Comparison of ENCODE assay signal across 8 mouse cellular contexts in genomic region chr1:57890259-57890902, GRCm38 (mm10).
DNase-seq lines count a peak whose midpoint lies in the region; ATAC-seq and TF ChIP-seq lines count a peak whose summit lies in the region.

No protein-coding gene starts in this region.

- H3K9me3 ChIP-seq in forebrain, embryonic 14.5 days (replicated peaks; ENCODE audit: control insufficient read depth, low read length): no peaks in the 10 kb centered on the region
- H3K9me3 ChIP-seq in hindbrain, postnatal 0 days (ENCODE audit: low read length): no peaks in the 10 kb centered on the region

- no peak overlapping the region for H3K9ac ChIP-seq in forebrain, embryonic 14.5 days (ENCODE audit: low read length)
- no peak overlapping the region for H3K9ac ChIP-seq in hindbrain, postnatal 0 days (replicated peaks; ENCODE audit: low read length)

- H3K4me1 ChIP-seq in forebrain, embryonic 14.5 days (ENCODE audit: control insufficient read depth, insufficient read depth, low read length): 0 out of 2 replicates have a peak, but pooled peaks cover 3% of the 10 kb centered on the region
- H3K4me1 ChIP-seq in hindbrain, postnatal 0 days (ENCODE audit: insufficient read depth, low read length): 0 out of 2 replicates have a peak, but pooled peaks cover 3% of the 10 kb centered on the region
- no peaks in the 10 kb centered on the region for H3K4me1 ChIP-seq in thymus, adult 2 months (replicated peaks; ENCODE audit: control insufficient read depth, insufficient read depth, low read length)

- 0 out of 2 replicates have a peak, but pooled peaks have one; percentile 29 for ATAC-seq in frontal cortex, adult (ENCODE audit: low TSS enrichment)
- ATAC-seq in forebrain, embryonic 14.5 days: peak; percentile 34; the same call in 1 of the 2 replicates
- ATAC-seq in hindbrain, postnatal 0 days: peak; percentile 67

- TF ChIP-seq POLR2A in thymus, adult 2 months (IDR thresholded peaks at IDR 0.05; ENCODE audit: control insufficient read depth, extremely low read depth, insufficient read depth, low read length, poor library complexity): no peak

- no peaks in the 10 kb centered on the region for H3K27me3 ChIP-seq in forebrain, embryonic 14.5 days (replicated peaks; ENCODE audit: control insufficient read depth, insufficient read depth, low read length)
- H3K27me3 ChIP-seq in hindbrain, postnatal 0 days (ENCODE audit: insufficient read depth, low read length): no peaks in the 10 kb centered on the region
- H3K27me3 ChIP-seq in thymus, adult 2 months (ENCODE audit: control insufficient read depth, insufficient read depth, low read length): no peaks in the 10 kb centered on the region

- WGBS in forebrain, embryonic 14.5 days: 13% methylated on average over 5 of the region's 5 CpGs
- 22% methylated on average over 5 of the region's 5 CpGs for WGBS in hindbrain, postnatal 0 days
- WGBS in thymus, adult 2 months: 77% methylated on average over 5 of the region's 5 CpGs

- TF ChIP-seq CTCF in hindbrain, postnatal 0 days (IDR thresholded peaks at IDR 0.05; ENCODE audit: low read depth): no peak
- no peak for TF ChIP-seq CTCF in thymus, adult 2 months (IDR thresholded peaks at IDR 0.05; ENCODE audit: borderline replicate concordance, control insufficient read depth, extremely low read depth, insufficient read depth, low read length, poor library complexity)

- no peak overlapping the region for H3K4me3 ChIP-seq in forebrain, embryonic 14.5 days (ENCODE audit: low read depth, low read length)
- H3K4me3 ChIP-seq in hindbrain, postnatal 0 days (ENCODE audit: low read length): no peak overlapping the region
- no peak overlapping the region for H3K4me3 ChIP-seq in thymus, adult 2 months (ENCODE audit: control insufficient read depth, insufficient read depth, low read length)

- no peak for DNase-seq in frontal cortex, adult 2 months (ENCODE audit: extremely low spot score in 1 of 2, low spot score in 1 of 2)
- DNase-seq in forebrain, embryonic 14.5 days (ENCODE audit: low spot score): peak; percentile 36
- DNase-seq in hindbrain, postnatal 0 days (ENCODE audit: low spot score): peak; percentile 27
- DNase-seq in lung, postnatal 25 days (ENCODE audit: low spot score): peak; percentile 48
- no peak for DNase-seq in spleen, adult 18-20 months
- no peak for DNase-seq in thymus, adult 2 months
- DNase-seq in gastrocnemius, adult 8-10 months (ENCODE audit: low spot score in 2 of 2): no peak

- H3K36me3 ChIP-seq in forebrain, embryonic 14.5 days (ENCODE audit: control insufficient read depth, insufficient read depth, low read length): 0 out of 2 replicates have a peak, but pooled peaks cover 2% of the 10 kb centered on the region
- no peaks in the 10 kb centered on the region for H3K36me3 ChIP-seq in hindbrain, postnatal 0 days (ENCODE audit: insufficient read depth, low read length)
- no peaks in the 10 kb centered on the region for H3K36me3 ChIP-seq in thymus, adult 2 months (ENCODE audit: control insufficient read depth, insufficient read depth, low read length)

- no peak overlapping the region for H3K27ac ChIP-seq in forebrain, embryonic 14.5 days (ENCODE audit: low read depth, low read length)
- peak overlapping the region; percentile 45; the same call in 1 of the 2 replicates for H3K27ac ChIP-seq in hindbrain, postnatal 0 days
- no peak overlapping the region for H3K27ac ChIP-seq in thymus, adult 2 months (ENCODE audit: control insufficient read depth, insufficient read depth, low read length)

- H3K4me2 ChIP-seq in forebrain, embryonic 14.5 days (ENCODE audit: low read length): no peak overlapping the region
- H3K4me2 ChIP-seq in hindbrain, postnatal 0 days (ENCODE audit: low read depth, low read length): no peak overlapping the region

Comparison
In these comparisons a context has a peak if more than half of its experiments do, and no peak if none do; other contexts are left out.
1. DNase-seq: peak in forebrain, embryonic 14.5 days (single experiment), hindbrain, postnatal 0 days (single experiment) and lung, postnatal 25 days (single experiment); none in frontal cortex, adult 2 months (0 of 2), spleen, adult 18-20 months (0 of 2), thymus, adult 2 months (single experiment) and gastrocnemius, adult 8-10 months (0 of 2).
2. Peak in every context shown above with its lines, with median percentiles within 50 percentile points of each other: ATAC-seq.